Mouse (Mus musculus) heart, embryonic 14.5 days (tissue): ENCODE results near the gene Ascl3. TPM values are rescaled to one million over a fixed set of nuclear protein-coding genes. Genes with fewer than 3 reads are reported as not detected.

Experiments
- ATAC-seq: fragments of 200-750 bp; cut with Nextera tagmentation; 2 replicates; pipeline ENCODE4 v1.8.0; 2017; ENCODE audit warnings: low read depth, moderate TSS enrichment; ENCODE audit not compliant: insufficient number of reproducible peaks, insufficient read depth, low FRiP score
- H3K27ac ChIP-seq, 2 experiments: fragments of 200-500 bp in 1 of 2; fragments of 300-500 bp in 1 of 2; sonication (generic) in 1 of 2; replicated peaks in 1 of 2; 2 replicates each; pipeline ENCODE4 v1.5.1; 2012 to 2014; ENCODE audit warnings: low read depth in 2 of 2, low read length in 2 of 2, control low read depth in 1 of 2, mild to moderate bottlenecking in 1 of 2, mixed read lengths in 1 of 2; ENCODE audit not compliant: control insufficient read depth in 1 of 2, insufficient read depth in 1 of 2
- H3K27me3 ChIP-seq: fragments of 300-500 bp; sonication (generic); 2 replicates; pipeline ENCODE4 v1.6.1; 2014; ENCODE audit warnings: mild to moderate bottlenecking, low read length, control low read depth; ENCODE audit not compliant: control insufficient read depth, insufficient read depth
- H3K36me3 ChIP-seq: fragments of 300-500 bp; sonication (generic); 2 replicates; pipeline ENCODE4 v1.6.1; 2014; ENCODE audit warnings: mild to moderate bottlenecking, control low read depth, low read length, mixed read lengths; ENCODE audit not compliant: control insufficient read depth, insufficient read depth
- H3K4me1 ChIP-seq, 2 experiments: fragments of 200-500 bp in 1 of 2; fragments of 300-500 bp in 1 of 2; sonication (generic) in 1 of 2; 2 replicates each; pipeline ENCODE4 v1.6.1; 2012 to 2014; ENCODE audit warnings: low read length in 2 of 2, control low read depth in 1 of 2, mixed read lengths in 1 of 2; ENCODE audit not compliant: control insufficient read depth in 2 of 2, insufficient read depth in 2 of 2
- H3K4me2 ChIP-seq: fragments of 300-500 bp; sonication (generic); 2 replicates; pipeline ENCODE4 v1.6.1; 2014; ENCODE audit warnings: mild to moderate bottlenecking, low read length
- H3K4me3 ChIP-seq, 2 experiments: fragments of 200-500 bp in 1 of 2; fragments of 300-500 bp in 1 of 2; sonication (generic) in 1 of 2; 2 replicates each; pipeline ENCODE4 v1.5.1; 2012 to 2014; ENCODE audit warnings: low read length in 2 of 2, mild to moderate bottlenecking in 2 of 2, control low read depth in 1 of 2, low read depth in 1 of 2, moderate library complexity in 1 of 2; ENCODE audit not compliant: control insufficient read depth in 1 of 2, insufficient read depth in 1 of 2
- H3K9ac ChIP-seq: fragments of 300-500 bp; sonication (generic); 2 replicates; pipeline ENCODE4 v1.6.1; 2014; ENCODE audit warnings: mild to moderate bottlenecking, low read length
- H3K9me3 ChIP-seq: fragments of 300-500 bp; sonication (generic); 2 replicates; pipeline ENCODE4 v1.6.1; 2016; ENCODE audit warnings: low read length, control low read depth; ENCODE audit not compliant: control insufficient read depth
- WGBS: fragments of 180-500 bp; shearing (Covaris S2); extraction: QIAGEN DNeasy Blood & Tissue Kit; methylation state at CpG from one replicate; pipeline ENCODE4 v1.1.7; 2014; 5-methylcytosine and 5-hydroxymethylcytosine counted together
- polyA plus RNA-seq: library from polyadenylated mRNA; unstranded; fragments of >200 nt; fragmentation: Nextera tagmentation; extraction: Ambion mirVana; gene quantifications from 2 replicates; pipeline ENCODE4 v1.2.1, GENCODE M21; 2014

The Ascl3 gene
- polyA plus RNA-seq, 1 experiment from 2014 or later = not detected

- peaks cover 15 to 35% of the 10 kb centered on the region in 2 experiments for H3K4me1 ChIP-seq
- no peak overlapping the region for H3K9ac ChIP-seq
- no peak overlapping the region for H3K4me2 ChIP-seq
- no peak for ATAC-seq
- no peak overlapping the region for H3K4me3 ChIP-seq
- peaks cover 28% of the 10 kb centered on the region for H3K36me3 ChIP-seq
- WGBS = 10% methylated on average over 3 of the region's 3 CpGs
- no peaks in the 10 kb centered on the region for H3K9me3 ChIP-seq
- H3K27me3 ChIP-seq = no peaks in the 10 kb centered on the region
- peak overlapping the region; percentile 82 to 91 for H3K27ac ChIP-seq
These were observed 22.6 kb downstream of the Ascl3 start for GRCm38 (mm10) chr7:109708961-109709382.

GRCm38 (mm10) chr7:109707023-109707785 lies 24.3 kb downstream of the Ascl3 start:
- WGBS = 38% methylated on average over 4 of the region's 4 CpGs
- Histone ChIP-seq H3K4me3 (no peak overlapping the region), H3K4me1 (peaks cover 20 to 39% of the 10 kb centered on the region in 2 experiments), H3K36me3 (peaks cover 18% of the 10 kb centered on the region), H3K27me3 (no peaks in the 10 kb centered on the region), H3K9me3 (no peaks in the 10 kb centered on the region), H3K9ac (no peak overlapping the region), H3K4me2 (no peak overlapping the region), H3K27ac (peak overlapping the region in 1 of 2 experiments; percentile 91; a peak in 1 of 4 replicates)
- ATAC-seq = no peak

GRCm38 (mm10) chr7:109704461-109704860 lies 27.1 kb downstream of the Ascl3 start:
- no peak for ATAC-seq
- Histone ChIP-seq H3K36me3 (peaks cover 5% of the 10 kb centered on the region; the same call in 1 of the 2 replicates), H3K4me2 (peak overlapping the region; percentile 92), H3K9me3 (no peaks in the 10 kb centered on the region), H3K9ac (peak overlapping the region; percentile 67; the same call in 1 of the 2 replicates), H3K27me3 (no peaks in the 10 kb centered on the region), H3K4me1 (peaks cover 16 to 29% of the 10 kb centered on the region in 2 experiments), H3K4me3 (peak overlapping the region in 1 of 2 experiments; percentile 50; a peak in 2 of 4 replicates), H3K27ac (peak overlapping the region in 1 of 2 experiments; percentile 74; a peak in 1 of 4 replicates)
- 56% methylated on average over 3 of the region's 3 CpGs for WGBS

- H3K4me1 ChIP-seq = peaks cover 14 to 25% of the 10 kb centered on the region in 2 experiments
- H3K9ac ChIP-seq = peak overlapping the region; percentile 67
- no peak for ATAC-seq
- no peaks in the 10 kb centered on the region for H3K9me3 ChIP-seq
- peak overlapping the region; percentile 73 to 74 for H3K27ac ChIP-seq
- H3K4me2 ChIP-seq = peak overlapping the region; percentile 92
- peak overlapping the region; percentile 50 to 91 for H3K4me3 ChIP-seq
- 3% methylated on average over 17 of the region's 17 CpGs for WGBS
- H3K27me3 ChIP-seq = no peaks in the 10 kb centered on the region
- H3K36me3 ChIP-seq = peaks cover 5% of the 10 kb centered on the region; the same call in 1 of the 2 replicates
These were observed 27.5 kb downstream of the Ascl3 start for GRCm38 (mm10) chr7:109704016-109704377.

- peak within 1 kb of the TSS; percentile 67 for H3K9ac ChIP-seq
- peak; percentile 95 for ATAC-seq
- peaks cover 5% of the 10 kb centered on the region; the same call in 1 of the 2 replicates for H3K36me3 ChIP-seq
- H3K4me3 ChIP-seq = peak within 1 kb of the TSS; percentile 50 to 91
- peak within 1 kb of the TSS; percentile 73 to 74 for H3K27ac ChIP-seq
- no peaks in the 10 kb centered on the region for H3K27me3 ChIP-seq
- H3K4me2 ChIP-seq = peak within 1 kb of the TSS; percentile 92
- under 1% methylated on average over 61 of the region's 61 CpGs for WGBS
- H3K4me1 ChIP-seq = peaks cover 11 to 19% of the 10 kb centered on the region in 2 experiments
- no peaks in the 10 kb centered on the region for H3K9me3 ChIP-seq
These were observed 28.1 kb downstream of the Ascl3 start, which contains the start of the genes St5 and Akip1 for GRCm38 (mm10) chr7:109703190-109704015. Gene St5 (minus strand): TSS chr7:109703605. Gene Akip1 (plus strand): TSS chr7:109703690.

GRCm38 (mm10) chr7:109702721-109703120 lies 28.8 kb downstream of the Ascl3 start:
- 46% methylated on average over 4 of the region's 4 CpGs for WGBS

GRCm38 (mm10) chr7:109700213-109700612 lies 31.3 kb downstream of the Ascl3 start:
- Histone ChIP-seq H3K27me3 (no peaks in the 10 kb centered on the region), H3K9ac (no peak overlapping the region), H3K4me3 (no peak overlapping the region), H3K4me2 (no peak overlapping the region), H3K4me1 (peaks cover 6% of the 10 kb centered on the region in 2 experiments), H3K27ac (no peak overlapping the region), H3K36me3 (no peaks in the 10 kb centered on the region), H3K9me3 (no peaks in the 10 kb centered on the region)
- no peak for ATAC-seq

More at GRCm38 (mm10) chr7:109702721-109703120, 28.8 kb downstream of the Ascl3 start:
- H3K9ac ChIP-seq = peak overlapping the region; percentile 67
- peaks cover 6 to 12% of the 10 kb centered on the region in 2 experiments for H3K4me1 ChIP-seq
- no peaks in the 10 kb centered on the region for H3K9me3 ChIP-seq
- peak overlapping the region; percentile 92 for H3K4me2 ChIP-seq
- peaks cover 2% of the 10 kb centered on the region; the same call in 1 of the 2 replicates for H3K36me3 ChIP-seq
- no peak overlapping the region for H3K27ac ChIP-seq
- ATAC-seq = no peak
- no peaks in the 10 kb centered on the region for H3K27me3 ChIP-seq
- peak overlapping the region in 1 of 2 experiments; percentile 50; a peak in 2 of 4 replicates for H3K4me3 ChIP-seq
